Mouse (Mus musculus) B cell, adult 67 days (primary cell): Measurements from ENCODE around the gene Ucn. TPM values are rescaled to one million over a fixed set of nuclear protein-coding genes. Genes with fewer than 3 reads are reported as not detected.

Experiments
- total RNA-seq, 2 experiments: library from RNA; stranded (reverse); gene quantifications; 4 replicates each; pipeline ENCODE4 v1.2.4; 2023

Ucn gene
- not detected for total RNA-seq

DNA sequence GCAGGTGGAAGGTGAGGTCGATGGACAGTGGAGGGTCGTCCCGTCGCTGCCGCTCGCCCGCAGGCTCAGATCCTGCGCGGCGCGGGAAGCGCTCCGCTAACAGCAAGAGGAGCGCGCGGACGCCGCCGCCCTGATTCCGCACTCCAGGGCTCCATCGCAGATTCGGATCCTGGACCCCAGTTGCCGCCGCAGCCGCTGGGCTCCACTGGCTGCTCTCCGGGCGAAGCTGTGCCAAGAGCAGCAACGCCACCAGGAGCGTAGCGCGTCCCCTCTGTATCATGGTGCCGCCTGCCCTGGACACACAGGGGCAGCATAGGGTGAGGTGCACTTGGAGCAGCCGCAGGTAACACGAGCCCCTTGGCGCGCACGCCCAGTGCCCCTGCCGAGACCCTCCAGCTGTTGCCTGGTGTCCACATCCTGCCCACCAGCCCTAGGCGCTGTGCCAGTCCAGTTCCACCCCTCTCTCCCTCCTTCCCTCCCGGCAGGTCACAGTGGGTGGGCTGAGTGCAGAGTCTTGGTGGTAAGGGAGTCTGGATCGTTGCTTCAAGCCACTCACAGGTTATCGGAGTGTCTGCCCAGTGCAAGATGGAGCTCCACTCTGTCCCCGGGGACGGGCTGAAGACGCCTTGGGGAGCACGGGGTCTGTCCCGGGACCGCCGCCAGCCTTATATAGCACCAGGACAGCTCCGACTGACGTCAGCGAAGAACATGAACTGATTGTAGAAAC, at the start of gene Ucn:
Gene Ucn, minus strand, starts transcription at position 589 of the 727 bp plus-strand sequence.

GRCm38 (mm10) chr5:31179766-31180630, 41.4 kb upstream of the Ucn start, which contains the start of the genes Gm29609 and Gtf3c2:
Gene Gm29609, minus strand, starts transcription at chr5:31179911.
Gene Gtf3c2, minus strand, starts transcription at chr5:31180144.

GRCm38 (mm10) chr5:31154152-31154553, 15.5 kb upstream of the Ucn start, which contains the start of gene Mpv17:
Gene Mpv17, minus strand, starts transcription at chr5:31154251.

DNA sequence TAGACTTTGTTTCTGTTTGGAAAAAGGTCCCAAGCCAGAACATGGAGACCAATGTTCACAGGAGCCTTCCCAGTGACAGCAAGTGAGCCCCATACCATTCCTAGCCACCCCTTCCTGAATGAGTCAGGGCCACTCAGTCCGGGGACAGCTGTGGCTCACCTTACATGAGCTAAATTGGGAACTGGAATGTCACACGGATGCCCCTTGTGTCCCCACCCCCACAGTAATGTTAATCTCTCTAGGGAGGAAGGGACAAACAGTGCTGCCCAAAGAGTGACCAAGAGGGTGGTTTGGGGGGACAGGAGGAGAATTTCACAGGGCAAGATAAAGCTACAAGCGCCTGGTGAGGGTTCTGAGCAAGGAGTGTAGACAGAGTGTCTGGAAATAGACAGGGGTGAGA, 22.3 kb downstream of the Ucn start, which contains the start of gene Trim54:
Gene Trim54, plus strand, starts transcription at position 359 of the 400 bp plus-strand sequence.

DNA sequence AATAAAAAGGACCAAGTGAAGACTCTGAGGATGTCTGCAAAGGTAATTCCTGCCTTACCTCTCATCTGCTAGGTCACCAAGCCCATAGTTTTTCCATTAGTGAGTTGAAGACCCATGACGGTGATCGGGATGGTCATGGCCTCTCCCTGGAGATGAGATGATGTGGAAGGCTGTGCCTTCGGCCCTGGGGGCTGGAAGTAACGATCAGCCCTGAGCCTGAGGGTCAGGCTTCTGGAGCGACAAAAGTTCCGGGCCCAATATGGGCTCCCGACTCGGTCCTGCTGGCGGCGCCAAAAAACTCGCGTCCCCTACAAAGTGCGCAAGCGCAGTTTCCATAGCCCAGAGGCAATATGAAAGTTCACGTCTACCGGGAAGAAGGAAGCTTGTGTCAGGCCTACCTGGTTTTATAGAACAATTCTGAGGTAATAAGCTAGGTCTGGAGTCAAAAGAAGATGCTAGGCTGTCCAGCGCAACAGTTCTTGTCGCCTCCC, 30.6 kb downstream of the Ucn start, which contains the start of gene Slc30a3:
Gene Slc30a3, minus strand, starts transcription at position 238 of the 491 bp plus-strand sequence.

DNA sequence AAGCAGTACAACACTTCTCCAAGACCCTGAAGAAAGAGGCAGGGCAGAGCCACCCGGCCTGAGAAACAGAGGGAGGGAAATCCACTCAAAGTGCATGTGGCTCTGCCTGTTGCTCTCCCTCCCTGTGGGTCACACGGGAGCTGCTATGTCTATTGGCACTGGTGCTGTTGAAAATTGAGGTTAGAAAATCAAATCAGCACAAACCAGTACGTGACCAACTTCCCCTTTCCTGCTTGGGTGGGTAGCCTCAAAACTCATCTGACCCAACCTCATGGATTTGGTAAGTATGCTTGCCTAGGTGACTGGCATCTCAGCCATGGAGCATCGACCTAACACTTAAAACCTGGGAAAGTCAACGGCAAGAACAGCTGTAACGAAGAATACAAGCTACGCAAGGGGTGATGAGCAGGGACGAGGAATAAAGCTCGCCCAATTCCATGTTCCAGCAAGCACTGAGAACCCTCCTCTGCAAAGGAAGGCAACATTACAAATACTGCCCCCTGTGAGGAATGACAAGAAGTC, 32.8 kb downstream of the Ucn start, which contains the start of gene Dnajc5g:
Gene Dnajc5g, plus strand, starts transcription at position 472 of the 522 bp plus-strand sequence.

Other genes with a start within 250 kb of the Ucn start
- 100 to 1,000 TPM; 180 to 190 TPM for gene Ost4, start 231.0 kb downstream of the Ucn start, total RNA-seq
- gene Emilin1, start 225.4 kb downstream of the Ucn start, total RNA-seq = under 1 TPM; 0.73 to 0.98 TPM
- 10 to 100 TPM; 15.4 to 18.0 TPM for gene Khk, start 217.4 kb downstream of the Ucn start, total RNA-seq
- not detected for gene Cgref1, start 193.2 kb downstream of the Ucn start, total RNA-seq
- gene Preb, start 178.5 kb downstream of the Ucn start, total RNA-seq = 100 to 1,000 TPM; 166 to 187 TPM
- not detected for gene Tcf23, start 170.2 kb downstream of the Ucn start, total RNA-seq
- 10 to 100 TPM; 25.9 to 48.3 TPM for gene Atraid, start 90.5 kb downstream of the Ucn start, total RNA-seq
- 10 to 100 TPM; 12.3 to 12.4 TPM for gene Slc5a6, start 89.9 kb downstream of the Ucn start, total RNA-seq
- 10 to 100 TPM; 51.5 to 66.7 TPM for gene Cad, start 84.0 kb downstream of the Ucn start, total RNA-seq
- gene Dnajc5g, start 32.5 kb downstream of the Ucn start, total RNA-seq = not detected
- gene Slc30a3, start 30.6 kb downstream of the Ucn start, total RNA-seq = under 1 TPM in 1 of 2 experiments, not detected in 1; 0.55 TPM
- not detected for gene Trim54, start 22.1 kb downstream of the Ucn start, total RNA-seq
- gene Mpv17, start 15.4 kb upstream of the Ucn start, total RNA-seq = 10 to 100 TPM; 24.0 to 27.0 TPM
- gene Gm29609, start 41.1 kb upstream of the Ucn start, total RNA-seq = 1 to 10 TPM; 5.5 to 8.1 TPM
- 100 to 1,000 TPM; 206 to 216 TPM for gene Gtf3c2, start 41.3 kb upstream of the Ucn start, total RNA-seq
- 10 to 100 TPM; 87.5 to 89.2 TPM for gene Snx17, start 54.4 kb upstream of the Ucn start, total RNA-seq
- gene Eif2b4, start 54.6 kb upstream of the Ucn start, total RNA-seq = 10 to 100 TPM; 39.8 to 43.5 TPM
- gene Zfp513, start 63.5 kb upstream of the Ucn start, total RNA-seq = 10 to 100 TPM; 64.4 to 65.3 TPM
- gene Ppm1g, start 81.9 kb upstream of the Ucn start, total RNA-seq = 100 to 1,000 TPM; 127 to 149 TPM
- gene Nrbp1, start 102.0 kb upstream of the Ucn start, total RNA-seq = 100 to 1,000 TPM; 280 to 339 TPM
- 1 to 10 TPM; 1.5 to 2.7 TPM for gene Gm9970, start 102.4 kb upstream of the Ucn start, total RNA-seq
- gene Krtcap3, start 112.9 kb upstream of the Ucn start, total RNA-seq = 10 to 100 TPM; 19.0 to 25.7 TPM
- 10 to 100 TPM; 45.7 to 49.5 TPM for gene Ift172, start 152.3 kb upstream of the Ucn start, total RNA-seq
- 1 to 10 TPM; 1.3 to 1.4 TPM for gene Fndc4, start 157.3 kb upstream of the Ucn start, total RNA-seq
- not detected for gene Gckr, start 158.6 kb upstream of the Ucn start, total RNA-seq